Mouse (Mus musculus) CD4-positive, CD25-positive, alpha-beta regulatory T cell, adult 4 months (primary cell): ENCODE measurements at regions not wholly inside any gene's neighbourhood (a gene's known extent, or its start where the extent isn't known, plus 50 kb on each side); places are given as distances from the start of the nearest gene placed in this dataset.
"Not testable (repeated sequence)": the region's sequence is repeated elsewhere in the genome, so short reads cannot be mapped to it uniquely, and the experiment has no call there.

Experiments
- ATAC-seq: one replicate; pipeline ENCODE4 v1.8.0; 2017

GRCm38 (mm10) chr16:58178744-58179401, 229.4 kb upstream of the Dcbld2 start:
- ATAC-seq, result no peak

GRCm38 (mm10) chr16:58179981-58180380, 228.3 kb upstream of the Dcbld2 start:
- ATAC-seq, result not testable (repeated sequence)

- ATAC-seq, result no peak
Observed at GRCm38 (mm10) chr16:58194619-58195497, 213.4 kb upstream of the Dcbld2 start.

GRCm38 (mm10) chr16:58211872-58212271, 196.4 kb upstream of the Dcbld2 start:
- no peak for ATAC-seq

GRCm38 (mm10) chr16:58234686-58235085, 173.6 kb upstream of the Dcbld2 start:
- no peak for ATAC-seq

GRCm38 (mm10) chr16:58236857-58237256, 171.4 kb upstream of the Dcbld2 start:
- no peak for ATAC-seq

- ATAC-seq, result no peak
Observed at GRCm38 (mm10) chr16:58276281-58276680, 132.0 kb upstream of the Dcbld2 start.

GRCm38 (mm10) chr16:58281474-58281873, 126.8 kb upstream of the Dcbld2 start:
- ATAC-seq, result no peak

- no peak for ATAC-seq
Observed at GRCm38 (mm10) chr16:58294457-58294856, 113.8 kb upstream of the Dcbld2 start.

GRCm38 (mm10) chr16:58295128-58295527, 113.1 kb upstream of the Dcbld2 start:
- ATAC-seq, result no peak

GRCm38 (mm10) chr16:58299495-58299894, 108.7 kb upstream of the Dcbld2 start:
- peak; percentile 49 for ATAC-seq

GRCm38 (mm10) chr16:58300098-58300497, 108.1 kb upstream of the Dcbld2 start:
- ATAC-seq, result no peak

- ATAC-seq, result no peak
Observed at GRCm38 (mm10) chr16:58303555-58303954, 104.7 kb upstream of the Dcbld2 start.

GRCm38 (mm10) chr16:58316889-58317455, 91.3 kb upstream of the Dcbld2 start:
- no peak for ATAC-seq

GRCm38 (mm10) chr16:58331087-58331486, 77.2 kb upstream of the Dcbld2 start:
- ATAC-seq, result no peak

- no peak for ATAC-seq
Observed at GRCm38 (mm10) chr16:58343921-58344320, 64.3 kb upstream of the Dcbld2 start.

- ATAC-seq, result no peak
Observed at GRCm38 (mm10) chr16:58349354-58349753, 58.9 kb upstream of the Dcbld2 start.

- ATAC-seq, result no peak
Observed at GRCm38 (mm10) chr16:58349802-58350201, 58.4 kb upstream of the Dcbld2 start.

GRCm38 (mm10) chr16:58352156-58352555, 56.1 kb upstream of the Dcbld2 start:
- ATAC-seq, result no peak

- no peak for ATAC-seq
Observed at GRCm38 (mm10) chr16:58354551-58354950, 53.7 kb upstream of the Dcbld2 start.
